Mouse (Mus musculus) 3T3-L1 (cell line): ENCODE measurements at regions not wholly inside any gene's neighbourhood (a gene's known extent, or its start where the extent isn't known, plus 50 kb on each side); places are given as distances from the start of the nearest gene placed in this dataset.
A peak's percentile ranks its signal among the peaks of the same experiment; 100 is the strongest.
"Not testable (repeated sequence)": the region's sequence is repeated elsewhere in the genome, so short reads cannot be mapped to it uniquely, and the experiment has no call there.

Source experiments
- DNase-seq: peaks from one replicate; pipeline ENCODE4 v3.0.0-alpha.2; 2015; ENCODE audit warnings: low read depth, low spot score

- no peak for DNase-seq
Measured at GRCm38 (mm10) chr1:30751138-30751907, 122.4 kb downstream of the Phf3 start.

- no peak for DNase-seq
Measured at GRCm38 (mm10) chr1:30741955-30742354, 131.8 kb downstream of the Phf3 start.

DNA sequence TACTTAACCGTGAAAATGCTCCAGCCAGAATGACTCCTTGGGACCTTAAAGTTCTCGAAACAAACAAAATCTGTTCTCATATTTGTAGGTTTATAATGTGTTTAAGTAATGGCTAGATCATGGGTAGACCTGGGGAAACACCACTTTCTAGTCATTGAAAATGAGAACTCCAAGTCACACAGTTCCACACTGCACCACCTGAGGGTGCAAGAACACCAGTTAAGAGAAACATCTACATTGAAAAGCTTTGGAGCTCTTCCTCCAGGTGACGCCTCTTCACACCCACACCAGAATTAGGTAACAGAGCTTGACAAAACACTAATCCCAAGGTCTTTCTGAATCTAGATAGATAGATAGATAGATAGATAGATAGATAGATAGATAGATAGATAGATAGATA, 132.9 kb downstream of the Phf3 start:
- DNase-seq: peak; percentile 31

GRCm38 (mm10) chr1:30721519-30721918, 152.2 kb downstream of the Phf3 start:
- DNase-seq: no peak

- no peak for DNase-seq
Measured at GRCm38 (mm10) chr1:30720829-30721228, 152.9 kb downstream of the Phf3 start.

DNA sequence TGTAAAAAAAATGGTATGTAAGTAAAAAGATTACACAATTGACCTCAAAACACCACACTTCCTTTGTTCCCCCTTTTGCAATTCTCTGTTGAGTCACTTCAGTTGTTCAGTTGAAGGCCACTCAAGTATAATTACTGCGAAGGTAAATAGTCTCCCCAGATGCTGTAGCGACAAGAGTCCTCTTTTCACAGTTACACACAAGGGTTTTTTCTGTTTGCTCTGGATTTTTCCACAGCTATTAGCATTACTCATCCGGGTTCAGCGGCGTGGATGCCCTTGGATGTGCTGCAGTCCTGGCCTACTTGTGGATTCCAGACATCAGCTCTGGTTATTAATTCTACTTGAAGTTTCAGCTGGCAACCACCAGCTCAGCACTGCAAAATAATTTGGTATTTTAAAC, 155.1 kb downstream of the Phf3 start:
- no peak for DNase-seq

DNA sequence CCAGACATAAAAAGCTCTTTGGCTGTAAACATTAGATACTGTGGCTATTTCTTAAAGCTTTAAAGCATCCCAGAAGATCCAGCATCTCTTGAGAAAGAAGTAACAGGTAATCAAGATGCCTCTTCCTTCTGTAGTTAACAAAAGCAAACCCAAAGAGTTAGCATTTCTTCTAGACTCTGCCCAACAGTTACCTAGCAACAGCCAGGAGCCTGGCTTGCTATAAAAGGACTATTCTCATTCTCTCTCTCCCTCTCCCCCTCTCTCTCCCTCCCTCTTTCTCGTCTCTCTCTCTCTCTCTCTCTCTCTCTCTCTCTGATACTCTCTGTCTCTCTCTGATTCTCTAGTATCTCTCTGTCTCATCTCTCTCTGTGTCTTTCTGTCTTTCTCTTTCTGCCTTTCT, 157.4 kb downstream of the Phf3 start:
- no peak for DNase-seq

- DNase-seq: no peak
Measured at GRCm38 (mm10) chr1:30701116-30701515, 172.6 kb downstream of the Phf3 start.

DNA sequence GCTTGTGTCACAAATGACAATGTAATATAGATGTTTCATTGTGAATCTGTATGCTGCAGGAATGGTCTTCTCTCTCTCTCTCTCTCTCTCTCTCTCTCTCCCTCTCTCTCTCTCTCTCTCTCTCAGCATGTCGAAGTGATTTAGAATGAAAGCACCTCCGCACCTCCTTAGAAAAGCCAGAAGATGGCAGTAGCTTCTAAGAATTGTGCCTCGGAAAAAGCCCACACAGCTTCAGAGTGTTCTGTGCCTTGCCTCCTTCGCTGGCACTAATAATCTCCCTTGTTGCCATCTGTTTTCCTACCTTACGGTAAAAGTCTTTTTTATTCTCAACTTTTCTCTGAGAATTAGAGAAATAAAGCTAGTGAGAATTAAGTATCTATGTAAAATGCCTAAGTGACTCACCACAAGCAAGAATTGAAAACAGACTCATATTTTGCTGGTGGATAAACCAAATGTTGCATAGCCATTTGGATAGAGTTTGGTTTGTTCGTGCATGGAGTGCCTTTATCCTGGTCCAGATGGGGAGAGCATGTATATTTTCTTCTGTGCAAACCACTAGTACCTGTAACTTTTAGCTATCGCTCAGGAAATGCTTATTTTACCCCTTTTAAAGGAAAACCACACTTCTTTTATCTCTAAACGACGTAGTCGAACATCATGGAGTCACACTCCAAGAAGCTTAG, 173.2 kb downstream of the Phf3 start:
- peak; percentile 43 for DNase-seq

- DNase-seq: peak; percentile 5
Measured at GRCm38 (mm10) chr1:30696342-30696741, 177.4 kb downstream of the Phf3 start.

DNA sequence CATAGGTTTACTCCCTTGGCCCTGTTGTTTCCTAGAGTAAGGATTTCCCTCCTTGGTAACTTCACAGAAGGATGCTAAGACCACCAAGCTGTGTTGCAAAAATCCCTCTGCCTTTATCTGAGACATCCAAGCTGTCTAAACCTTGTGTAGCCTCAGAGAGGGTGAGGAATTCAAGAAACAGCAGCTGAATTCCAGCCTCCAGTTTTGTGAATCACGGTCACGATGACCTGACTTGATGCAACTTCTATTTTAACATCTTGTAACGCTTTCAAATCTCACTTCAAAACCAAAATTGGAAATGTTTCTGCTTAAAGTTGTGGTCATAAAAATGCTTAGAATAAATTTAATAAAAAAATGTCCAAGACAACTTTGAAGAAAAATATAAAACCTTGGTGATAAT, 188.4 kb downstream of the Phf3 start:
- DNase-seq: no peak

GRCm38 (mm10) chr1:30683889-30684288, 189.8 kb downstream of the Phf3 start:
- DNase-seq: no peak

GRCm38 (mm10) chr1:30639807-30640206, 233.9 kb downstream of the Phf3 start:
- no peak for DNase-seq

GRCm38 (mm10) chr1:30632760-30633159, 241.0 kb downstream of the Phf3 start:
- DNase-seq: no peak

DNA sequence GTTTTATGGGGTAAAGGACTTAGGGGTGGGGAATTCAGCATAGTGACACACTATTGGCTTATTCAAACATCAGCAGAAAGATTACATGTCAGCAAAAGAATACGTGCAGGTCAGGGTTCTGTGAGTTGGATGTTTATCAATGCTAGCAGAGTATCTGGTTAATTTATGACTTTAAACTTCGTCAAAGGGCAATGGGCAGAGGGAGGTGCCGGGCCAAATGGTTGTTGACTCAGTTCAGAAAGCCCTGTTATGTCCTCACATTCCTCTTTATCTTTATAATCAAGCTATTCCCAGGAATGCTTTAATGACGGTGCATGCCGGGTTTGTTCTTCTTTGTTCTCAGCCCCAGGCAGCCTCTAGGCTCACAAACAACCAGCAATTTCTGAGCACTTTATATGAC, 245.9 kb downstream of the Phf3 start:
- DNase-seq: not testable (repeated sequence)

DNA sequence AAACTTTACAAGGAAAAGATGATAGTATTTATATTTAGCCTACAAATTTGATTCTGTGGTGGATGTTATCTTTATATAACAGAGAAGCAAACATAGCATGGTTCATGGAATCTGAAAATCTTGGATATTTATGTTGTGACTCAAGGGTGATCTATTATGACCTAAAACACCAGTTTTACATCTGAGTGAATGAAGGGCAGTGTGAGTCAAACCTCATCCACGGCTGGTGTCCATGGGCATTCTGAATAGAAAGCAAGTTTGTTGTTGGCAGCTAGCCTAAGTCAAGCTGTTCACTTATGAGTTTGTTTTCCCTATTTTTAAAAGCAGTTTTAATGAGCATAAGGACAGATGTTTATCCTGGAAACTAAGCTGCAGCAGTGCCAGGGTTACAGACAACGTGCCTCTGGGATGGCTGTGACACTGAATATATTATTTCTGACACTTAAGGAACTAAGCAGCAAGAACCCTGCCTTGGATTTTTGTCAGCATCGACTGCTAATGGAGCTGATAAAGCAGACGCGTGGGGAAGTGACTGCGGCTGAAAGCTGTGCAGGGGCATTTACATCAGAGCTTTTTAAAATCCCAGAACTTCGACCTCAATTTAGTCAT, 278.5 kb downstream of the Phf3 start:
- DNase-seq: peak; percentile 9

DNA sequence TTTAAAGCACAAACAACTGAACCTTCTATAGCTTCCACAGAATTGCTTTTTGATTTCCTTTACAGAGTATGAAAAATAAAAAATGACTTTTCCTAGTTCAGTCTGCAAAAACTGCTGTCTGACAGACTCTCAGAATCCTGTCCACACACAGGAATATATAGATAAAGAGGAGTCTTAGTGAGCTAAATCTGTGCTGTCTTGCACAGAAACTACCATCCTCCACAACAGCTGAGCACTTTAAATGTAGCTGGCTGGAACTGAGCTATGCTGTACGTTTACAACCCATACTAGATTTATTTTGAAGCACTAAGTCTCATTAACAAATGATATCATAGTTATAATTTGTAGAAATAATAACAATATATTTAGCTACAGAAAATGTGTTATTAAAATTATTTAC, 279.7 kb downstream of the Phf3 start:
- DNase-seq: no peak

DNA sequence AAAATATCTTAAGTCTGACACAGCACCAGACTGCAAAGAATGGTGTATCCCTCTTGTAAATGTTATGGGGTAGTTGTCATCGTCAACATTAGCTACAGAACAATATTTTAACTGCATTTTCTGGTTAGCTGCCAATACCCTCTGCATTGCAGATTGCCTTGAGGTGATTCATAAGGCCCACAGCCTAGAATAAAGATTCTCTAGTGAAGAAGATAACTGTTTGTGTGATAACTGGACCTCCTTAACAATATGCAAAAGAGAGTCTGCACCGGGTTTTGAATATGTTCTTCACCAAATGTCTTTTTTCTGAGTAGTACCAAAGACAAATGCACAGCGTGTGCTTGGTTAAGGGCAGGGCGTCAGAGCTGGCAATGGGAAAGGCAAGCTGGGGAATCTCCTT, 283.0 kb downstream of the Phf3 start:
- peak; percentile 6 for DNase-seq

- no peak for DNase-seq
Measured at GRCm38 (mm10) chr1:30588885-30589284, 284.8 kb downstream of the Phf3 start.

GRCm38 (mm10) chr1:30588336-30588735, 285.4 kb downstream of the Phf3 start:
- DNase-seq: no peak

DNA sequence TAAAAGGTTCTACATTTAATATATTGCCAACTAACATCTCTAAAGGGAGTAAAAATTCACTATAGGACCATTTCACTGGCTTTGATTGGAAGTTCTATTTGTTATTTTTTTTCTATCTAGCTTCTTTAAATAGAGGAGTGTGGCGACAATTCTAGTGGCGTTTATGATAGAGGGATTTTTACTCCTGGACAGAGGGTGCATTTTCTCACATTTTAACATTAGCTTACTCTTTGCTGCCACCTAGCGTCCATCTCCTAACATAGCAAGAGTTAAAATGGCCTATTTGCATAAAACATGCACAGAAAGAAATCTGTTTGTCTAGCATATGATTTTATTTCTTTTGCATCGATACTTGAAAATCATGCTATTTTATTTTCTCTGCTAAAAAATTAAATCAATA, 288.9 kb downstream of the Phf3 start:
- peak; percentile 70 for DNase-seq

DNA sequence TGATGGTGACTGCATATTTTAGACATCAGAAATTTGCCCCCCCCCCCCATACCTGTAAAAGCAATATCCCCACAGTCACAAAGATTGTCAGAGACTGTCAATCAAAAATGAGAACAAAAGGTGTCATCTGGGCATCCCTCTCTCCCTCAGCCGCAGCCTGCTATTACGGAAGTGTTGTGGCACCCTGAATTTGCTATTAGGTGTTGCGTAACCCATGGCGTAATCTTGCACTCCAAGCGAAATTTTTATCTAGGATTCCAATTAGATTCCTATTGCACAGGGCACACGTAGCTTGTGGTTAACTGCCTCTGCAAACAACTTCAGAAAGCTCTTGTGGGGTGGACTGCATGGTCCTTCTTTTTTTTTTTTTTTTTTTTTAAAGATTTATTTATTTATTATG, 289.9 kb downstream of the Phf3 start:
- no peak for DNase-seq

DNA sequence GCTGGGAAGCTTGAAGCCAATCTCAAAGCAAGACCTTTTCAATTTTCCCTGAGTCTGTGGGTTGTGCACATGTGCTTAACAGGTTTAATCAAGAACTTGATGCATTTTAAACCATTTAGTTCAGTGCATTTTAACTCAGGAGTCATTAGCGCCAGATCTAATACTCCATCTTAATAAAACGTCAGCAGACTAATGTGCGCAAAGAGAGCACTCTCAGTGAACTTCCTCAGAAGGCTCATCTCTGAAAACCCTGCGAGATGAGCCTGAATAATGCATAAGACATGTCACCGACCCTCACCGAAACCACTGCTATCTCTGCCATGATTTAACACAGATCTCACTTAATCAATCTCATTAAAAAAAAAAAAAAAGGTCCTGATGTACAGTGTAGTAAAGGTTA, 309.0 kb downstream of the Phf3 start:
- no peak for DNase-seq
